Mouse (Mus musculus) liver, adult 2 months (tissue): Measurements from ENCODE around the gene Arhgef17.

Experiments used
- CTCF ChIP-seq: fragments of 200-500 bp; IDR thresholded peaks from 2 replicates; pipeline ENCODE4 v1.5.1; 2011; ENCODE audit warnings: low read depth, low read length, control low read depth
- POLR2A ChIP-seq: fragments of 200-500 bp; IDR thresholded peaks from 2 replicates; pipeline ENCODE4 v1.6.1; 2011; ENCODE audit warnings: low read length, control low read depth; ENCODE audit not compliant: insufficient read depth; ENCODE audit errors: extremely low read depth

DNA sequence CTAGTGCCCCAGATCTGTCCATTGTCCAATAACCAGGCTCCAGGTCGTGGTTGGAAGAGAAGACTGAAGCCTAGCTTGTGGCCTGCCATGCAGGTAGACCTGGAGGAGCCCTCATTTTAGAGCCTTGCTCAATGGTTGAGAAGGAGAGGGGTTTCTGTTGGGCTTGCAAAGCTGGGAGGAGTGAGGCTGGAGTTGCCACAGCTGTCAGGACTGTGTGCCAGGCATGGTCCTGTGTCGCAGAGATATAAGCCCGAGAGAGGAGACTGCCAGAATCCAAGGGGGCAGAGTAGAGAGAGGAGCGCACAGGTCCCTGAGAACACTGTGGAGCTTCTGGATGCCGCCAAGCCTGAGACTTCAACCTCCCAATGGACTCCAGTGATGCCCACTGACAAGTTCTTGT lies 12.8 kb upstream of the Arhgef17 start:
- TF ChIP-seq POLR2A: no peak
- TF ChIP-seq CTCF: no peak
